Mouse (Mus musculus): Measurements from ENCODE around the gene Alpl. TPM values are rescaled to one million over a fixed set of nuclear protein-coding genes. Genes with fewer than 3 reads are reported as not detected.

Alpl gene
- polyA plus RNA-seq, 1 experiment from 2014 or later: 2.5 TPM

- no peak overlapping the region for H3K9ac ChIP-seq (ENCODE audit: low read length)
- H3K9me3 ChIP-seq (ENCODE audit: control insufficient read depth, low read length): no peaks in the 10 kb centered on the region
- H3K4me3 ChIP-seq (ENCODE audit: low read depth, low read length): no peak overlapping the region
- 0 out of 2 replicates have a peak overlapping the region, but pooled peaks have one; percentile 8 for H3K27ac ChIP-seq (replicated peaks)
- WGBS: 81% methylated on average over 7 of the region's 7 CpGs
- H3K36me3 ChIP-seq (ENCODE audit: control insufficient read depth, insufficient read depth, low read length): no peaks in the 10 kb centered on the region
- H3K27me3 ChIP-seq (ENCODE audit: control insufficient read depth, insufficient read depth, low read length): no peaks in the 10 kb centered on the region
- DNase-seq (ENCODE audit: low spot score): no peak
- no peak for ATAC-seq (ENCODE audit: low FRiP score, low TSS enrichment)
- no peaks in the 10 kb centered on the region for H3K4me1 ChIP-seq (replicated peaks; ENCODE audit: control insufficient read depth, insufficient read depth)
- no peak overlapping the region for H3K4me2 ChIP-seq (replicated peaks; ENCODE audit: low read depth)
- TF ChIP-seq CTCF (IDR thresholded peaks at IDR 0.05; ENCODE audit: low read depth) (no peak), EP300 (optimal IDR thresholded peaks at IDR 0.05) (no peak)
Observed at GRCm38 (mm10) chr4:137787589-137788289, 8.4 kb downstream of the Alpl start.

- H3K27me3 ChIP-seq (ENCODE audit: control insufficient read depth, insufficient read depth, low read length): no peaks in the 10 kb centered on the region
- no peaks in the 10 kb centered on the region for H3K9me3 ChIP-seq (ENCODE audit: control insufficient read depth, low read length)
- no peak overlapping the region for H3K27ac ChIP-seq (replicated peaks)
- H3K4me1 ChIP-seq (replicated peaks; ENCODE audit: control insufficient read depth, insufficient read depth): no peaks in the 10 kb centered on the region
- ATAC-seq (ENCODE audit: low FRiP score, low TSS enrichment) (no peak), DNase-seq (ENCODE audit: low spot score) (peak; percentile 45)
- H3K36me3 ChIP-seq (ENCODE audit: control insufficient read depth, insufficient read depth, low read length): no peaks in the 10 kb centered on the region
- H3K4me2 ChIP-seq (replicated peaks; ENCODE audit: low read depth): no peak overlapping the region
- H3K9ac ChIP-seq (ENCODE audit: low read length): no peak overlapping the region
- H3K4me3 ChIP-seq (ENCODE audit: low read depth, low read length): no peak overlapping the region
- 55% methylated on average over 6 of the region's 6 CpGs for WGBS
- TF ChIP-seq EP300 (optimal IDR thresholded peaks at IDR 0.05): no peak
- no peak for TF ChIP-seq CTCF (IDR thresholded peaks at IDR 0.05; ENCODE audit: low read depth)
Observed at GRCm38 (mm10) chr4:137786488-137786887, 9.7 kb downstream of the Alpl start.

GRCm38 (mm10) chr4:137785270-137785669, 10.9 kb downstream of the Alpl start:
- H3K9ac ChIP-seq (ENCODE audit: low read length): no peak overlapping the region
- WGBS: 77% methylated on average over 6 of the region's 6 CpGs
- H3K9me3 ChIP-seq (ENCODE audit: control insufficient read depth, low read length): no peaks in the 10 kb centered on the region
- H3K4me3 ChIP-seq (ENCODE audit: low read depth, low read length): no peak overlapping the region
- no peak for TF ChIP-seq CTCF (IDR thresholded peaks at IDR 0.05; ENCODE audit: low read depth)
- DNase-seq (ENCODE audit: low spot score) (no peak), ATAC-seq (ENCODE audit: low FRiP score, low TSS enrichment) (no peak)
- no peaks in the 10 kb centered on the region for H3K4me1 ChIP-seq (replicated peaks; ENCODE audit: control insufficient read depth, insufficient read depth)
- H3K27ac ChIP-seq (replicated peaks): no peak overlapping the region
- H3K27me3 ChIP-seq (ENCODE audit: control insufficient read depth, insufficient read depth, low read length): no peaks in the 10 kb centered on the region
- no peaks in the 10 kb centered on the region for H3K36me3 ChIP-seq (ENCODE audit: control insufficient read depth, insufficient read depth, low read length)
- H3K4me2 ChIP-seq (replicated peaks; ENCODE audit: low read depth): no peak overlapping the region

GRCm38 (mm10) chr4:137784741-137785140, 11.4 kb downstream of the Alpl start:
- WGBS: 68% methylated on average over 6 of the region's 6 CpGs
- no peak for TF ChIP-seq EP300 (optimal IDR thresholded peaks at IDR 0.05)
- TF ChIP-seq CTCF (IDR thresholded peaks at IDR 0.05; ENCODE audit: low read depth): no peak
- Histone ChIP-seq H3K27ac (replicated peaks) (no peak overlapping the region), H3K4me3 (ENCODE audit: low read depth, low read length) (no peak overlapping the region), H3K9me3 (ENCODE audit: control insufficient read depth, low read length) (no peaks in the 10 kb centered on the region), H3K36me3 (ENCODE audit: control insufficient read depth, insufficient read depth, low read length) (no peaks in the 10 kb centered on the region), H3K27me3 (ENCODE audit: control insufficient read depth, insufficient read depth, low read length) (no peaks in the 10 kb centered on the region), H3K9ac (ENCODE audit: low read length) (no peak overlapping the region), H3K4me2 (replicated peaks; ENCODE audit: low read depth) (no peak overlapping the region), H3K4me1 (replicated peaks; ENCODE audit: control insufficient read depth, insufficient read depth) (no peaks in the 10 kb centered on the region)
- no peak for ATAC-seq (ENCODE audit: low FRiP score, low TSS enrichment)
- DNase-seq (ENCODE audit: low spot score): no peak

GRCm38 (mm10) chr4:137783541-137784191, 12.5 kb downstream of the Alpl start:
- 25% methylated on average over 9 of the region's 9 CpGs for WGBS
- Histone ChIP-seq H3K27me3 (ENCODE audit: control insufficient read depth, insufficient read depth, low read length) (no peaks in the 10 kb centered on the region), H3K4me2 (replicated peaks; ENCODE audit: low read depth) (no peak overlapping the region), H3K27ac (replicated peaks) (no peak overlapping the region), H3K9ac (ENCODE audit: low read length) (no peak overlapping the region), H3K9me3 (ENCODE audit: control insufficient read depth, low read length) (no peaks in the 10 kb centered on the region), H3K4me3 (ENCODE audit: low read depth, low read length) (no peak overlapping the region), H3K4me1 (replicated peaks; ENCODE audit: control insufficient read depth, insufficient read depth) (no peaks in the 10 kb centered on the region), H3K36me3 (ENCODE audit: control insufficient read depth, insufficient read depth, low read length) (no peaks in the 10 kb centered on the region)
- no peak for TF ChIP-seq CTCF (IDR thresholded peaks at IDR 0.05; ENCODE audit: low read depth)
- TF ChIP-seq EP300 (optimal IDR thresholded peaks at IDR 0.05): no peak
- ATAC-seq (ENCODE audit: low FRiP score, low TSS enrichment) (no peak), DNase-seq (ENCODE audit: low spot score) (no peak)

GRCm38 (mm10) chr4:137781949-137782348, 14.2 kb downstream of the Alpl start:
- no peak overlapping the region for H3K4me2 ChIP-seq (replicated peaks; ENCODE audit: low read depth)
- DNase-seq (ENCODE audit: low spot score) (no peak), ATAC-seq (ENCODE audit: low FRiP score, low TSS enrichment) (peak; percentile 47; the same call in 1 of the 2 replicates)
- H3K9ac ChIP-seq (ENCODE audit: low read length): no peak overlapping the region
- H3K9me3 ChIP-seq (ENCODE audit: control insufficient read depth, low read length): no peaks in the 10 kb centered on the region
- no peak overlapping the region for H3K27ac ChIP-seq (replicated peaks)
- H3K36me3 ChIP-seq (ENCODE audit: control insufficient read depth, insufficient read depth, low read length): no peaks in the 10 kb centered on the region
- TF ChIP-seq EP300 (optimal IDR thresholded peaks at IDR 0.05) (no peak), CTCF (IDR thresholded peaks at IDR 0.05; ENCODE audit: low read depth) (no peak)
- 65% methylated on average over 5 of the region's 5 CpGs for WGBS
- H3K27me3 ChIP-seq (ENCODE audit: control insufficient read depth, insufficient read depth, low read length): no peaks in the 10 kb centered on the region
- H3K4me1 ChIP-seq (replicated peaks; ENCODE audit: control insufficient read depth, insufficient read depth): no peaks in the 10 kb centered on the region
- no peak overlapping the region for H3K4me3 ChIP-seq (ENCODE audit: low read depth, low read length)
